Mouse (Mus musculus) G1E (cell line): Measurements from ENCODE around the gene Ofd1. TPM values are rescaled to one million over a fixed set of nuclear protein-coding genes. Genes with fewer than 3 reads are reported as not detected.
A peak's percentile ranks its signal among the peaks of the same experiment; 100 is the strongest.

ENCODE experiments used
- ATAC-seq: 2 replicates; pipeline ENCODE4 v1.8.0; 2016; ENCODE audit warnings: mild to moderate bottlenecking; ENCODE audit not compliant: insufficient number of reproducible peaks, poor library complexity, low FRiP score, severe bottlenecking; ENCODE audit errors: extremely low read depth
- DNase-seq: peaks from one replicate; pipeline ENCODE4 v3.0.0; 2012; ENCODE audit warnings: low spot score
- H3K27me3 ChIP-seq: 2 replicates; pipeline ENCODE4 v1.6.1; 2012; ENCODE audit warnings: mild to moderate bottlenecking, low read length, inconsistent platforms; ENCODE audit not compliant: insufficient read depth
- H3K36me3 ChIP-seq: replicated peaks from 2 replicates; pipeline ENCODE3; 2012; ENCODE audit warnings: mild to moderate bottlenecking, inconsistent platforms
- H3K4me1 ChIP-seq: 2 replicates; pipeline ENCODE4 v1.6.1; 2012; ENCODE audit warnings: low read depth, low read length, inconsistent platforms, mixed read lengths; ENCODE audit not compliant: insufficient read depth
- H3K4me3 ChIP-seq: 2 replicates; pipeline ENCODE4 v1.5.1; 2012; ENCODE audit warnings: low read depth, mild to moderate bottlenecking, inconsistent platforms, low read length, moderate library complexity, mixed read lengths
- H3K9me3 ChIP-seq: replicated peaks from 2 replicates; pipeline ENCODE4 v1.6.1; 2012; ENCODE audit warnings: inconsistent platforms
- CTCF ChIP-seq: IDR thresholded peaks from 2 replicates; pipeline ENCODE4 v1.5.1; 2012; ENCODE audit warnings: low read depth, low read length, inconsistent platforms, mixed read lengths
- GATA1 ChIP-seq: IDR thresholded peaks from 2 replicates; pipeline ENCODE4 v1.6.1; 2012; ENCODE audit warnings: borderline replicate concordance, low read length, inconsistent platforms, mixed read lengths
- GATA2 ChIP-seq: IDR thresholded peaks from 2 replicates; pipeline ENCODE4 v1.6.1; 2012; ENCODE audit warnings: low read depth, low read length, inconsistent platforms, borderline replicate concordance
- POLR2AphosphoS5 ChIP-seq: IDR thresholded peaks from 2 replicates; pipeline ENCODE4 v1.6.1; 2012; ENCODE audit warnings: low read depth, low read length, inconsistent platforms; ENCODE audit not compliant: insufficient replicate concordance
- TAL1 ChIP-seq: conservative IDR thresholded peaks from 2 replicates; pipeline ENCODE4 v1.6.1; 2012; ENCODE audit warnings: low read depth, low read length, inconsistent platforms, mixed read lengths
- polyA plus RNA-seq: library from polyadenylated mRNA; stranded (reverse); fragments of >175 nt; gene quantifications from 2 replicates; pipeline ENCODE4 v1.2.3, GENCODE M21; 2012
- total RNA-seq, 2 experiments: library from RNA; stranded (forward) in 1 of 2; stranded (reverse) in 1 of 2; fragments of 200-1000 nt in 1 of 2; fragments of >200 nt in 1 of 2; fragmentation: Nextera tagmentation in 1 of 2; gene quantifications; 2 replicates each; pipeline ENCODE4 v1.2.3; 2014 to 2017

The Ofd1 gene
- total and polyA plus RNA-seq, 3 experiments, result 3.1 to 16.0 (median 12.2) TPM

- no peak for TF ChIP-seq POLR2AphosphoS5
- 0 out of 2 replicates have a peak, but pooled peaks have one; percentile 19 for TF ChIP-seq CTCF
- Histone ChIP-seq H3K27me3 (no peaks in the 10 kb centered on the region), H3K4me1 (no peaks in the 10 kb centered on the region), H3K9me3 (no peaks in the 10 kb centered on the region), H3K4me3 (no peak overlapping the region), H3K36me3 (no peaks in the 10 kb centered on the region)
- peak; percentile 66 for ATAC-seq
- DNase-seq, result peak; percentile 8
These were observed 88.7 kb downstream of the Ofd1 start for GRCm38 (mm10) chrX:166351790-166352189.

DNA sequence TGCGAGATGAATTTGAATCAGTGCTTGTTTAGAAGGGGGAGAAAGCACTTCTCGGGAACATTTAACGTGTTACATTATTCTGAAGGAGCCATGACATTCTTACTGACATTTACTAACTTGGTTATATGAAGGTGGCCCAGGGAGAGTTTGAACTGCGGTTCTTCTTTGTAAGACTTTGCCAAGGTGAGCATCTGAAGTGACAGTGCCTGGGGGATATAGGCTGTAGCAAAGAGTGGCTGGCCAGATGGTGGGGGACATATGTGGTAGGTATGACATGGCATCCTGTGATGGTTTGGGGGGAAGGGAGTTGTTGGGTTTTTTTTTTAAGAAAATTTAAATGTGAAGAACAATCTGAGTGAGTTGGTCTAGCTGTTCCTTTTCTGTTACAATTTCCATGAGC lies 91.9 kb downstream of the Ofd1 start:
- DNase-seq, result no peak
- Histone ChIP-seq H3K36me3 (no peaks in the 10 kb centered on the region), H3K4me1 (no peaks in the 10 kb centered on the region), H3K4me3 (no peak overlapping the region), H3K9me3 (no peaks in the 10 kb centered on the region), H3K27me3 (no peaks in the 10 kb centered on the region)
- TF ChIP-seq CTCF (no peak), TAL1 (no peak), POLR2AphosphoS5 (no peak), GATA2 (no peak), GATA1 (no peak)
- ATAC-seq, result no peak

DNA sequence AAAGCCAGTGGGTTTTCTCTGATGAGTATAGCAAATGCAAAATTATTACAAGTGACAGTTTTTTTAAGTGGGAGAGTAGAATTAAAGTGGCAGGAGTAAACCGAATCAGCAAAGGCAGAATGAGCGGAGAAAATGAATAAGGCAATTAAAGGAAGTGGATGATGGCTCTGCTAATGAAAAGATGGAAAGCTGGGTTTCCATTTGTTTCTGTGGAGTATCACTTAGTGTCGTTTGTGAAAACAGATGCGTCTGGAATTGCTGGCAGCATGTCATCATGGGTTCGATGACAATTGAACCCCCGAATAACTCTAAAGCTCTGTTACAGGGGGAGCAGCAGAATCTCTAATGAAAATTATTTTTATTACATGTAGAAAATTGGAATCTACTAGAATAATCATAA lies 92.4 kb downstream of the Ofd1 start:
- no peak for ATAC-seq
- DNase-seq, result no peak
- Histone ChIP-seq H3K4me1 (no peaks in the 10 kb centered on the region), H3K36me3 (no peaks in the 10 kb centered on the region), H3K9me3 (no peaks in the 10 kb centered on the region), H3K4me3 (no peak overlapping the region), H3K27me3 (no peaks in the 10 kb centered on the region)
- TF ChIP-seq CTCF (no peak), GATA2 (no peak), TAL1 (no peak), POLR2AphosphoS5 (no peak), GATA1 (no peak)

- TF ChIP-seq TAL1 (no peak), POLR2AphosphoS5 (no peak), CTCF (no peak), GATA2 (no peak), GATA1 (no peak)
- Histone ChIP-seq H3K4me3 (no peak overlapping the region), H3K4me1 (no peaks in the 10 kb centered on the region), H3K36me3 (no peaks in the 10 kb centered on the region), H3K9me3 (no peaks in the 10 kb centered on the region), H3K27me3 (no peaks in the 10 kb centered on the region)
- ATAC-seq, result no peak
- DNase-seq, result no peak
These were observed 96.1 kb downstream of the Ofd1 start for GRCm38 (mm10) chrX:166344228-166345015.

DNA sequence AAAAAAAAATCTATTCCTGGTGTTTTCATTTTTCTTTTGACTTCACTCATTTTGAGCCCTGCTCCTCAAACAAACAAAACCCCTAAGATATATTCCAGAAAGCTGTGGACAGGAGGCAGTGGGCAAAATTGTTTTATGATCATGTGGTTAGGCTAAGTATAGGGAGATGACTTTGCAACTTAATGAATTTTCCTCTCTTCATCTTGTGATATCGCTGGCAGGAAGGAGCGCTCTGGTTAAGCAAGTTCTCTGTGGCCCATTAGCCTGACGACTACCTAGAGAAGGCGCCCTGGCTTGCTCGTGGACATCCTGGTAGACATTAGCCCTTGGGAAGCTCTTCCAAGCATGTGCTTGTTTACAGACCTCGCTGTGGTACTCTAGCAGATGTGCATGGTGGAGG lies 98.7 kb downstream of the Ofd1 start:
- H3K4me3 ChIP-seq, result no peak overlapping the region
- no peaks in the 10 kb centered on the region for H3K9me3 ChIP-seq
- H3K27me3 ChIP-seq, result no peaks in the 10 kb centered on the region
- no peak for DNase-seq
- H3K4me1 ChIP-seq, result no peaks in the 10 kb centered on the region
- no peak for ATAC-seq
- H3K36me3 ChIP-seq, result no peaks in the 10 kb centered on the region
- TF ChIP-seq GATA2 (no peak), GATA1 (no peak), TAL1 (no peak)

Other genes with a start within 250 kb of the Ofd1 start
- 4.7 TPM in 1 of 2 replicates, not detected in the other for gene Gpm6b, start 201.8 kb downstream of the Ofd1 start, total RNA-seq (2014; fragmentation: Nextera tagmentation)
- gene Gpm6b, start 201.8 kb downstream of the Ofd1 start, total RNA-seq (2017), result 0.12 and 0.16 TPM in 2 replicates
- not detected in 2 replicates for gene Gpm6b, start 201.8 kb downstream of the Ofd1 start, polyA plus RNA-seq
- gene Trappc2, start 130 bp downstream of the Ofd1 start, total RNA-seq (2014; fragmentation: Nextera tagmentation), result 11.7 and 14.0 TPM in 2 replicates
- 13.4 and 14.0 TPM in 2 replicates for gene Trappc2, start 130 bp downstream of the Ofd1 start, total RNA-seq (2017)
- 0.13 and 0.26 TPM in 2 replicates for gene Trappc2, start 130 bp downstream of the Ofd1 start, polyA plus RNA-seq
- 44.6 and 62.4 TPM in 2 replicates for gene Rab9, start 39.2 kb upstream of the Ofd1 start, total RNA-seq (2014; fragmentation: Nextera tagmentation)
- gene Rab9, start 39.2 kb upstream of the Ofd1 start, total RNA-seq (2017), result 77.6 and 83.3 TPM in 2 replicates
- 1.4 and 2.4 TPM in 2 replicates for gene Rab9, start 39.2 kb upstream of the Ofd1 start, polyA plus RNA-seq
- 15.8 and 19.1 TPM in 2 replicates for gene Tceanc, start 77.9 kb upstream of the Ofd1 start, total RNA-seq (2014; fragmentation: Nextera tagmentation)
- 10.8 and 12.6 TPM in 2 replicates for gene Tceanc, start 77.9 kb upstream of the Ofd1 start, total RNA-seq (2017)
- 0.86 and 0.91 TPM in 2 replicates for gene Tceanc, start 77.9 kb upstream of the Ofd1 start, polyA plus RNA-seq
- not detected in 2 replicates for gene Egfl6, start 145.0 kb upstream of the Ofd1 start, total RNA-seq (2014; fragmentation: Nextera tagmentation)
- not detected in 2 replicates for gene Egfl6, start 145.0 kb upstream of the Ofd1 start, total RNA-seq (2017)
- gene Egfl6, start 145.0 kb upstream of the Ofd1 start, polyA plus RNA-seq, result not detected in 2 replicates